Mouse (Mus musculus): ENCODE data around the gene Lmx1a.

Lmx1a gene

DNA sequence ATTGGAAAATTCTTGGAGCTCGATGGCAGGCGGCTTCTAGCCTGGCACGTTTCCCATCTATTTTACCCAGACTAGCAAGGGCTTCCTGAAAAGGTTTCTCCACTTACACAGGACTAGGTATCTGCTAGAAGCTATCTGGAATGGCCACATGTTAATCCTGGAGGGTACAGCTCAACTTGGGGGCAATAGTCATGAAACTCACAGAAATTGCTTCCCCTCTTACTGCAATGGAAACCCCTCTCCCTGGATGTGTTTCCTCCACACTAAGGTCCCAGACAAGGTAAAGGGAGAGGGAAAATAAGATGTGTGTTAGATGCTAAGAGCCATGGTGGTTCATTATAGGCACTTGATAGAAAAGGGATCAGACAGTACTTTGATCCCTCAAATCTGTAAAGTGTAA lies 5.7 kb downstream of the Lmx1a start:
- DNase-seq (ENCODE audit: low spot score), result no peak

DNA sequence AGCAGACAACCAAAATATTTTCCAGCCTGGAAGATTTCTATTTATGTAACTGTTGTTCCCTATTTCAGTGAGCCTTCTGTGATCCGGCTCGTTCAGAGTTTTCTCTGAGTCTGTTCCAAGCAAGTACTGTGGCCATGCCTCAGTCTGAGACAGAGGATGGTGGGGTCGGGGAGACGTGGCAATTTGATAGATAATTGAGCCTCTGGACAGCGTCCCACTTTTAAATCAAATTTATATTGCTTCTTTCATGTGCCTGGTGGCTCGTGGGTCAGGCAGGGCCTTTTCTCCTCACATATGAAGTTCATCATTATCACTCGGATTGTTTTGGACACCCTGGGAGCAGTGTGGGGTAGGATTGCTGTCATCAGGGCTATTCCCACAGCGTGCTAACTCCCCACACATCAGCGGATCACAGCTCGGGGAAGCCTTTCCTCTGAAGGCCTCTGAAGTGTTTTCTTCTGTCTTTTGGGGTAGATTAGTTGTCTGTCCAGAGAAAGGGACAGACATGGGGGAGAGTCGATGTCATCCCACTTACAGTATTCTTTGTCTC lies 6.9 kb downstream of the Lmx1a start:
- no peak for DNase-seq (ENCODE audit: low spot score)

DNA sequence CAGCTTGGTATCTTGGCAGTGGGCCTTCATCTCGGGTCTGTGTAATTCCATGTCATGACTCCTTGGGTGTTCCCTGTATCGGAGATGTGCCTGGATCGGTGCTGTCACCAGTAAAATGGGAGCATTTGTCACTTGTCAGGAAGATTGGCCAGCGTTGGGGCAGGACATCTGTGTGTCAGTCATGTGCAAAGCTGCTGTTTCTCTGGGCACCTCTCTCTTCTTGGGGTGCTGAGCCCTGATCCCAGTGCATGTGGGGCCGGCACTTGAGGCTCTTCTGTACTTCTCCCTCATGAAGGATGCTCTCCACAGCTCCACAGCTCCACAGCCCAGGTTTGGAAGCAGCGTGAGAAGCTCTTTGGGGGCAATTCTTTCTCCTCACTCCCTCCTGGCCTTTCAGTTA lies 10.7 kb downstream of the Lmx1a start:
- DNase-seq (ENCODE audit: low spot score), result no peak

DNA sequence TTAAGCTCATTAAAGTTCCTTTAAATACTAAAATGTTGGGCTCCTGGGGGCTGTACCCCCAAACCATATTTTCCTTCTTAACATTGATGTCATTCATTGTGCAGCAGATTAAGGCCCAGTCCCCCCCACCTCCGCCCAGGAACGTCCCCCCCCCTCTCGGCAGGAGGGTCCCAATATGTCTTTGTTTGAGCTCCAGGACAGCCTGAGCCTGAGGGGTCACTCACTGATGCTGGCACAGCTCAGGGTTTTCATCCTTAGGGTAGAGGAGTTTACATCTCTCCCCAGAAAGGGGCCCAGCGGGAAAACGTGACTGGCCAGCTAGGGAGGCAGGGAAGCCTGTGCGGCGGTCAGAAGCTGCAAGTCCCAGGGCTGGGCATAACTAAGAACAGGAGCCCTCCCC lies 11.2 kb downstream of the Lmx1a start:
- DNase-seq (ENCODE audit: low spot score), result no peak

DNA sequence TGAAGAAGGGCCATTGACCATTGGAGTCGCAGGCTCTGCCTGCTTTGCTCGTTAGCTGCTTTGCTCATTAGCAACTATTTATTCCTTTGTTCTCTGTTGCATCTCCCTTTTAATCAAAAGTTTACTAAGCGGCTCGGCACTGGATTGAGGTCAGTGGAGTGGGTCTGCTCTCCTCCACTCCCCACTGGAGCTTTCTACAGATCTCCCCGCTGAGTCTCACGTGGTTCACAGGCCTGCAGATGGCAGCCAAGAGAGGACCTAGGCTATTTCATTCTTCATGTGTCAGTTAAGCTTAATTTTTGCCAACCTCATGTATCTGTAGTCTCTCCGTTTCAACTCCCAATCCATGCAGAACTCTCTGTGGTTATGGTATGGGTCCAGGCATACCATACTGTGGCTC lies 16.5 kb downstream of the Lmx1a start:
- DNase-seq (ENCODE audit: low spot score), result no peak

GRCm38 (mm10) chr1:167708761-167709160 lies 19.7 kb downstream of the Lmx1a start:
- no peak for DNase-seq (ENCODE audit: low spot score)

- no peak for DNase-seq (ENCODE audit: low spot score)
These were observed 26.8 kb downstream of the Lmx1a start for GRCm38 (mm10) chr1:167715730-167716341.

DNA sequence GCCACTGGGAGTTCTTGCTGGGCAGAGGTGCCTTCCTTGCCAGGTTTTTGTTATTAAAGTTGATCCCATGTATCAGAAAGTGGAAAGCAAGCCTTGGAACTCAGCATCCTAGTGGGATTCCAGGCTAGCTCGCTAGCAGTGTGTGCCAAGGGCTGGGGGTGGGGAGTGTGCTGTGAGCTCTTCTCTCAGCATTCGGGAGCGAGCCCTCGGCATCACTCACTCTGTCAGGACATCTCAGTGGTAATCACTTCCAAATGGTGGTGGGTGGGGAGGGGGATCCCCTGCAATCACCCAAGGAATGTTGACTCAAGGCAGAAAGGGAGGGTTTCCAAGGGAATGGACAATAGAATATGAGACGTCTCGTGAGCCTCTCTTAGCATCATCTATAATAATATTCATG lies 45.4 kb downstream of the Lmx1a start:
- no peak for DNase-seq (ENCODE audit: low spot score)

- no peak for DNase-seq (ENCODE audit: low spot score)
These were observed 47.8 kb downstream of the Lmx1a start for GRCm38 (mm10) chr1:167736793-167737192.

- no peak for DNase-seq (ENCODE audit: low spot score)
These were observed 50.2 kb downstream of the Lmx1a start for GRCm38 (mm10) chr1:167739286-167739685.

- no peak for DNase-seq (ENCODE audit: low spot score)
These were observed 57.6 kb downstream of the Lmx1a start for GRCm38 (mm10) chr1:167746676-167747075.

DNA sequence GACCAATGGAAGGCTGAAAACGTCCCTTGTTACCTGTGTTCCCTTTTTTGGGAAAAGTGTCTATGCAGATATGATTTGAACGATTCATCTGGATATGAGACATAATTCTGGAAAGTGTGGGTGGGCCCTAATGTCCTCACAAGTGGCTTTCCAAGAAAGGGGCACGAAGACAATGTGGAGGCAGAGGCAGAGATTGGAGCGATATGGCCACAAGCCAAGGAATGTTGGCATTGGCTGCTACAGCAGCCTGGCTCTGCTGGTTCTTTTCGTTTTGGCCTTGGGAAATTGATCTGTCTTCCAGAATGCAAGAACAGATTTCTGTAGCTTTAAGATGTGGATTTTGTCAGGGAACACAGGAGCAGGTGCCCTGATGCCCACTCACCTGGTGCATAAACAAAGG lies 63.6 kb downstream of the Lmx1a start:
- peak; percentile 6 for DNase-seq (ENCODE audit: low spot score)

DNA sequence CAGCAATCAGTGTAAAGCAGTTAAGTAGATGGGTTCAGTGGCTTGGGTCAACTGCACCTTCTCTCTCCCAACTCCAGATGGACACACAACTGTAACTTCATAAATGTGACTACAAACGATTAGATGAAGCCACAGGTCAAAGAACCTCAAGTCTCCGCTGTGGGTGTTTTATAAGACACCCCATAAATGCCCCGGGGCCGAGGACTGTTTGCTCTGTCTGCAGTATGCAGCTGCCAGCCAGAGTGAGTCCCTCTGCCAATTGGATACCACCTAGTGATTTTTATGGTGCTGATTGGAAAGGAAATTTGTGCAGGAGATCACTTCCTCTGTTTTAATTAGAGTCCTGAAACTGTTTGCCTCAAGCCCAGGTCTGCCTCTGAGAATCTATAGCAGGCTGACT lies 65.0 kb downstream of the Lmx1a start:
- no peak for DNase-seq (ENCODE audit: low spot score)

DNA sequence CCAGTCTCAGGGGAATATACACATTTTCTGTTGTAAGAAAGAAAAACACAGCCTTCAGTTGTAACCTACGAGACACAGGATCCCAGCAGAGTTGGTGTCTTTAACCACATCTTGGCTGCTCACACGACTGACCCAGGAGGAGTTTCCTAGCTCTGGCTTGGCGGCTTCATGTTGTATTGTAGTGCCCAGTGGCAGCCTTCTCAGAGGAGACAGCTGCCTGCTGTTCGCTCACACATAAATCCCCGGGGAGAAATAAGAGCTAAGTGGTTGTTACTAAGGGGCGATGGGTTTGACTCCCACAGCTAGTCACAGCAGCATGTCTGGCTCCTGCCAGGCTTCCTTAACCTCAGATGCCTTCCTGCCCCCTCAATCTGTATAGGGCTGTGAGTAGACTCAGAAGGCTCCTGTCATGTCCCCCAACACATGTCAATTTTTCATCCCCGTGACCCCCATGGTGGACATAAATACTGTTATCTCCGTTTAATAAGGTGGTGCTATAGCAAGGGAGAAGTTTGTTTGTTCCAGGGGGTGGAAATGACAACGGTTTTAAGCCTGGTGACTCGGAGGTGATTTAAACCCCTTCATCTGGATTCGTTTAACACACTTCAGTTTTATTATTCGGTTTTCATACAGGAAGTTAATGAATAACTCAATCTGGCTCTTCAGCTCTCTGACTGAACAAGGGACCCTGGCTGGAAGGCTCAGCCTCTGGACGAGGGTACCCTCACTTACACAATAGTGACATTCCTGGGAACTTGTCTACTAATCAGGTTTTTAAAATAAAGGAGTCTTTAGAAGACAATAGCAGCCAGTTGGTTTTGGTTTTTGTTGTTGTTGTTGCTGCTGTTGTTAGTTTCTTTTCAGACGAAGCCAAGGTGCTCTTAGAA lies 65.8 kb downstream of the Lmx1a start:
- no peak for DNase-seq (ENCODE audit: low spot score)

GRCm38 (mm10) chr1:167758208-167758607 lies 69.2 kb downstream of the Lmx1a start:
- DNase-seq (ENCODE audit: low spot score), result no peak

- no peak for DNase-seq (ENCODE audit: low spot score)
These were observed 71.3 kb downstream of the Lmx1a start for GRCm38 (mm10) chr1:167760307-167760706.

GRCm38 (mm10) chr1:167761785-167762223 lies 72.8 kb downstream of the Lmx1a start:
- no peak for DNase-seq (ENCODE audit: low spot score)

- DNase-seq (ENCODE audit: low spot score), result no peak
These were observed 77.6 kb downstream of the Lmx1a start for GRCm38 (mm10) chr1:167766619-167767018.

GRCm38 (mm10) chr1:167770457-167770856 lies 81.4 kb downstream of the Lmx1a start:
- DNase-seq (ENCODE audit: low spot score), result no peak

GRCm38 (mm10) chr1:167779766-167780488 lies 90.9 kb downstream of the Lmx1a start:
- no peak for DNase-seq (ENCODE audit: low spot score)

DNA sequence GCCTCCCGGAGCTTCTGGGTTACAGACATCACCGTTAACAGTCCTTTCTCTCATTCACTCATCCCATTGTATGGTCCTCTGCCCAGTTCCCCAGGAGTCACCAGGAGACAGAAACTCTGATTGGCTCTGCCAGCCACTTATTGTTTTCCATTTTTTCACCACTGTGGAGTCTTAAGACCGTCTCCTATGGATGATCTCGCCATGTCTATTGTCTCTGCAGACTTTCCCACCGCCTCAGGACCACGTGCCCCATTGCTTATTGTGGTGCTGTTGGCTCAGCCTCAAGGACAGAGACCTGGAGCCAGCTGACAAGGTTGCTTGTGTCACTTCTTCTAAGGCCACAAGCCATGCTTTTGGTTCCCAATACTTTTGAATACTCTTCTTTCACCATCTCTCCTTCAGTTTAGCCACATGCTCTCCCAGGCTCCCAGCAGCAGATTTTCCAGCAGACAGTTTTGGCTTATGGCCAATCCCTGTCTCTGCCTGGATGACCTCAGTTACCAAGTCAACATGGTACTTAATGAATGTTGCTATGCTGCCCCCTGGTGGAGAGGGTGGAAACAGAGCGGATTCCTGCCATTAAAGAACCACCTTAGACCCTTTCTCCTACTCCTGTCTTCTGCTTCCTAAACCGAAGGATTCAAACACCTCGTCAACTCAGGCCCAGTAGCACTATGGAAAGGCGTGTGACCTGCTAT lies 92.9 kb downstream of the Lmx1a start:
- peak; percentile 64 for DNase-seq (ENCODE audit: low spot score)

- no peak for DNase-seq (ENCODE audit: low spot score)
These were observed 95.0 kb downstream of the Lmx1a start for GRCm38 (mm10) chr1:167784067-167784466.

All from ovary, postnatal 14 days (tissue).